Mouse (Mus musculus) cerebellum, adult 2 months (tissue): ENCODE measurements around the gene Gm29666.

Source experiments
- CTCF ChIP-seq: fragments of 200-500 bp; IDR thresholded peaks from 2 replicates; pipeline ENCODE4 v1.5.1; 2011; ENCODE audit warnings: low read depth, mild to moderate bottlenecking, control low read depth, low read length, moderate library complexity, borderline replicate concordance; ENCODE audit not compliant: insufficient read depth
- POLR2A ChIP-seq: fragments of 200-500 bp; IDR thresholded peaks from 2 replicates; pipeline ENCODE4 v1.6.1; 2011; ENCODE audit warnings: low read length, control low read depth, borderline replicate concordance; ENCODE audit not compliant: insufficient read depth

DNA sequence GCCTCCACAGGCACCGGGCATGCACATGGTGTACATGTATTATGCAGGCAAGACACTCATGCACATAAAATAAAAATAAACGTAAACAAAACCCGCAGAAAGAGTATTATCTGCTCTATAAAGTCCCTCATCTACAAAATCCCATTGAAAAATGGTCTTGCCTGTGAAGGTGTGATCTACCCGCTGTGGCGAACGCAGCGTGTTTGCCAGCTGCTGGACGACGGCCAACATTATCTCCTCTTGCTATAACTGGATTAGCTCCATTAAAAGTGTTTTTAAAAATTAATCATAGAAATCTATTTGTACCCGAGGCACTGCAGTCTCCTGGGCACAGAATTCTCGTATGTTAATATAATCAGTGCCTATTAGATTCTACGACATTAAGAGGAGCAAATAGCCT, 31.8 kb downstream of the Gm29666 start:
- TF ChIP-seq CTCF (no peak), POLR2A (no peak)
